Mouse (Mus musculus) urinary bladder, postnatal 0 days (tissue): Measurements from ENCODE around the gene Pmis2. TPM values are rescaled to one million over a fixed set of nuclear protein-coding genes. Genes with fewer than 3 reads are reported as not detected.

Source experiments
- polyA plus RNA-seq: library from polyadenylated mRNA; unstranded; fragments of >200 nt; fragmentation: Nextera tagmentation; extraction: Ambion mirVana; gene quantifications from 2 replicates; pipeline ENCODE4 v1.2.1, GENCODE M21; 2015

Pmis2 gene
- polyA plus RNA-seq = not detected in 2 replicates

DNA sequence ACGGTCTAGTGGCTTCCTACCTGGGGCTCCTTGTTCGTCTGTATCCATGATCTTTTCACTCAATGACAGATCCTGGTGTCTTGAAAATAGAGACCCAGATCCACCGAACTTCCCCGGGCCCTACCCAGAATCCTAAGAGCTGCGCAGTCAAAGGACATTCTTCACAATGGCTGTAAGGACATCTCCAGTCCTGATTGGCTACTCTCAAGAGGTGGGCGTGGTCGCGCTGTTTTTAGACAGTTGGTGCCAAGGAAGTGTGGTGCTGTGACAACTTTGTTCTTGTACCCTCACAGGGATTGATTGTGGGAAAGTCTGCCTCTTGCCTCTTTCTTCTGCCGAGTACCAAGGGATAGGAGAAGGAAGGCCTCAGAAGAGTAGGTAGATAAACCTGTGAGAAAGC is at the start of gene Pmis2:
TSS of gene Pmis2 (minus strand) at position 126 of the 400 bp plus-strand sequence.

DNA sequence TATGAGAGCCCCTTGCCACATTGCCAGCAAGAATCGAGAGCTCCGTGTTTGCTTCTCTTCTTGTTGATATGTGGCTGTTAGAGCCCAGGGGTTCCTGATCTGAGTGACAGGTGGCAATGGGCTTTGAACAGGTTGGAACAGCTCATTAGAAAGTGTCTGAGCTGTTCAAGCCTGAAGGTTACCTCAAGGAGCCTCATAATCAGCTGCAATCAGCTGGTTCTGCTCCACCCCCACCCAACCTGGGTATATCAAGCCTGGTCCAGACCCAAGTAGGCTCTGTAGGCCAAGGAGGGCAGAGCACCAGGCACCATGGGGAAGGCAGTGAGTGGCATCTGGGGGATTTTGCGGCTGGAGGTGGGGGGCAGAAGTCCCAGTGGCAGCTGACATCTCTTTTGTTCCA is 40.5 kb upstream of the Pmis2 start, which contains the start of gene Atp4a:
TSS of gene Atp4a (plus strand) at position 268 of the 400 bp plus-strand sequence.

GRCm38 (mm10) chr7:30698589-30698988 is 27.2 kb upstream of the Pmis2 start, which contains the start of gene 2200002J24Rik:
Gene 2200002J24Rik, plus strand, starts transcription at chr7:30698926.

DNA sequence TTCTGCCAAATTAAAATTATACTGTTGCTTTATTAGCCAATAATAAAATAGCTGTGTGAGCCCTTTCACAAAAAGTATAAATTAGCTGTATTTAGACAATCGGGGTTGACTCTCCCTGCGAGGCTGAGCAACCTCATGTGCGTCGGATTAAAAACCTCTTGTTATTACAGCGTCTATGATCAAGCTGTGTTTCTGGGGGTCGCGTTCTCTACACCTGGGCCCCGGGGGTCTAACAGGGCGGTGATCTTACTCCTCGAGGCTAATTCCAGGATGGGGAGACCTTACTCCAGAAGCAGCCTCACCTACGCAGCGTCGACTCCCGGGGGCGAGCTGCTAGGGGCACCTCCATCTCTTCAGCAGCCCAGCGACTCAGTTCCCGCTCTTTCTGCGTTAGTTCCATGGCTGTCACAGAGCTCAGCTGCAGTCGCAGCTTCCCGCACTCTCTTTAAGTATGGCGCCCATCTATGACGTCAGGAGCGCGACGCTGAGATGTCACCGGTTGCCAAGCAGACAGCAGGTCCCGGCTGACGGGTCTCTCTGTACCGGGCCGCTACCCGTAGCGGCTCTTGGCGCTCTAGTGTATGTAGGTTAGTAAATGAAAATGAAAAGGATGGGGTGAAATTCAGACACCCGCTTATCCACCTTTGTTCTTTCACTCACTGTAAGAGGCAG is 6.7 kb downstream of the Pmis2 start, which contains the start of gene Haus5:
TSS of gene Haus5 (minus strand) at position 466 of the 672 bp plus-strand sequence.

GRCm38 (mm10) chr7:30649591-30650540 is 21.5 kb downstream of the Pmis2 start, which contains the start of gene Rbm42:
Gene Rbm42, minus strand, starts transcription at chr7:30650317.

GRCm38 (mm10) chr7:30635752-30636151 is 35.7 kb downstream of the Pmis2 start, which contains the start of gene Etv2:
Gene Etv2, minus strand, starts transcription at chr7:30635852.

GRCm38 (mm10) chr7:30625530-30626384 is 45.6 kb downstream of the Pmis2 start, which contains the start of gene Cox6b1:
Gene Cox6b1, minus strand, starts transcription at chr7:30626151.

Other genes starting within 250 kb of the Pmis2 start
- gene Nfkbid, start 249.9 kb downstream of the Pmis2 start, polyA plus RNA-seq = 0.84 and 1.4 TPM in 2 replicates
- gene Aplp1, start 226.1 kb downstream of the Pmis2 start, polyA plus RNA-seq = 8.7 and 9.1 TPM in 2 replicates
- not detected in 2 replicates for gene Kirrel2, start 213.9 kb downstream of the Pmis2 start, polyA plus RNA-seq
- gene Nphs1, start 213.3 kb downstream of the Pmis2 start, polyA plus RNA-seq = 0.12 TPM in 1 of 2 replicates, not detected in the other
- 0.21 and 0.36 TPM in 2 replicates for gene Prodh2, start 178.0 kb downstream of the Pmis2 start, polyA plus RNA-seq
- gene Arhgap33, start 136.5 kb downstream of the Pmis2 start, polyA plus RNA-seq = 2.5 and 2.6 TPM in 2 replicates
- gene Hspb6, start 119.4 kb downstream of the Pmis2 start, polyA plus RNA-seq = 391 and 404 TPM in 2 replicates
- gene Proser3, start 119.3 kb downstream of the Pmis2 start, polyA plus RNA-seq = 3.2 and 3.9 TPM in 2 replicates
- gene Lin37, start 111.8 kb downstream of the Pmis2 start, polyA plus RNA-seq = 21.1 and 25.6 TPM in 2 replicates
- gene U2af1l4, start 108.3 kb downstream of the Pmis2 start, polyA plus RNA-seq = 69.5 and 73.2 TPM in 2 replicates
- 2.7 and 2.8 TPM in 2 replicates for gene Gm49396, start 108.3 kb downstream of the Pmis2 start, polyA plus RNA-seq
- 114 and 127 TPM in 2 replicates for gene Psenen, start 108.0 kb downstream of the Pmis2 start, polyA plus RNA-seq
- 1.1 and 1.6 TPM in 2 replicates for gene Igflr1, start 106.2 kb downstream of the Pmis2 start, polyA plus RNA-seq
- 4.8 TPM in 2 replicates for gene Kmt2b, start 82.9 kb downstream of the Pmis2 start, polyA plus RNA-seq
- gene Zbtb32, start 72.7 kb downstream of the Pmis2 start, polyA plus RNA-seq = 2.4 and 3.5 TPM in 2 replicates
- gene Upk1a, start 58.8 kb downstream of the Pmis2 start, polyA plus RNA-seq = 1,486 and 1,535 TPM in 2 replicates
- gene Cox6b1, start 45.5 kb downstream of the Pmis2 start, polyA plus RNA-seq = 1,042 and 1,083 TPM in 2 replicates
- gene Etv2, start 35.8 kb downstream of the Pmis2 start, polyA plus RNA-seq = not detected in 2 replicates
- gene Rbm42, start 21.3 kb downstream of the Pmis2 start, polyA plus RNA-seq = 87.7 and 91.8 TPM in 2 replicates
- gene Haus5, start 6.6 kb downstream of the Pmis2 start, polyA plus RNA-seq = 10.3 and 11.1 TPM in 2 replicates
- 0.39 TPM in 1 of 2 replicates, not detected in the other for gene 2200002J24Rik, start 27.3 kb upstream of the Pmis2 start, polyA plus RNA-seq
- 0.13 and 0.69 TPM in 2 replicates for gene Atp4a, start 40.6 kb upstream of the Pmis2 start, polyA plus RNA-seq
- gene Tmem147, start 57.9 kb upstream of the Pmis2 start, polyA plus RNA-seq = 155 and 184 TPM in 2 replicates
- gene Gapdhs, start 72.1 kb upstream of the Pmis2 start, polyA plus RNA-seq = 0.12 TPM in 1 of 2 replicates, not detected in the other
- gene Sbsn, start 79.9 kb upstream of the Pmis2 start, polyA plus RNA-seq = 13.6 and 17.0 TPM in 2 replicates
- gene Dmkn, start 92.2 kb upstream of the Pmis2 start, polyA plus RNA-seq = 97.2 and 160 TPM in 2 replicates
- 135 and 161 TPM in 2 replicates for gene Krtdap, start 116.3 kb upstream of the Pmis2 start, polyA plus RNA-seq
- gene Ffar2, start 152.2 kb upstream of the Pmis2 start, polyA plus RNA-seq = not detected in 2 replicates
- gene Ffar3, start 184.6 kb upstream of the Pmis2 start, polyA plus RNA-seq = not detected in 2 replicates
- gene Ffar1, start 190.0 kb upstream of the Pmis2 start, polyA plus RNA-seq = not detected in 2 replicates
- gene Cd22, start 208.7 kb upstream of the Pmis2 start, polyA plus RNA-seq = 0.11 TPM in 1 of 2 replicates, not detected in the other
- gene Mag, start 243.3 kb upstream of the Pmis2 start, polyA plus RNA-seq = 0.31 and 0.47 TPM in 2 replicates